Mouse (Mus musculus): ENCODE data around the gene Tmem104.

- TF ChIP-seq CTCF (IDR thresholded peaks at IDR 0.05; ENCODE audit: borderline replicate concordance, insufficient read depth, low read length) = no peak
- TF ChIP-seq POLR2A (IDR thresholded peaks at IDR 0.05; ENCODE audit: low read depth, low read length) = no peak
These were observed 86.4 kb downstream of the Tmem104 start for GRCm38 (mm10) chr11:115273735-115274134.

Measured in embryonic fibroblast, embryonic 13.5 days (primary cell).